In genomic region chr14:82895448-82895847, GRCm38 (mm10) we compare ENCODE assay signal across 2 mouse cellular contexts.
A peak's percentile ranks its signal among the peaks of the same experiment; 100 is the strongest.
ATAC-seq lines count a peak whose summit lies in the region.
"Not testable (repeated sequence)": the region's sequence is repeated elsewhere in the genome, so short reads cannot be mapped to it uniquely, and the experiment has no call there.

No protein-coding gene starts in this region.

- H3K4me3 ChIP-seq in intestine, embryonic 15.5 days (replicated peaks); intestine, embryonic 16.5 days (ENCODE audit: low read length): not testable (repeated sequence)

- not testable (repeated sequence) for H3K4me2 ChIP-seq in intestine, embryonic 15.5 days (replicated peaks); intestine, embryonic 16.5 days (ENCODE audit: low read depth, low read length)

- not testable (repeated sequence) for H3K4me1 ChIP-seq in intestine, embryonic 15.5 days (replicated peaks); intestine, embryonic 16.5 days (ENCODE audit: control insufficient read depth, insufficient read depth, low read length)

- not testable (repeated sequence) for H3K36me3 ChIP-seq in intestine, embryonic 15.5 days; intestine, embryonic 16.5 days (ENCODE audit: control insufficient read depth, insufficient read depth, low read length)

- WGBS in intestine, embryonic 15.5 days, result 72% methylated on average over 1 of the region's 1 CpGs
- WGBS in intestine, embryonic 16.5 days, result 64% methylated on average over 1 of the region's 1 CpGs

- ATAC-seq in intestine, embryonic 15.5 days, result peak; percentile 51; the same call in 1 of the 2 replicates
- ATAC-seq in intestine, embryonic 16.5 days, result peak; percentile 64

- not testable (repeated sequence) for H3K9ac ChIP-seq in intestine, embryonic 15.5 days; intestine, embryonic 16.5 days (ENCODE audit: low read depth, low read length)

- H3K9me3 ChIP-seq in intestine, embryonic 15.5 days; intestine, embryonic 16.5 days (ENCODE audit: control insufficient read depth, low read length): not testable (repeated sequence)

- not testable (repeated sequence) for H3K27ac ChIP-seq in intestine, embryonic 15.5 days; intestine, embryonic 16.5 days (ENCODE audit: low read length)

- H3K27me3 ChIP-seq in intestine, embryonic 15.5 days (replicated peaks); intestine, embryonic 16.5 days (replicated peaks; ENCODE audit: control insufficient read depth, insufficient read depth, low read length): not testable (repeated sequence)
